Mouse (Mus musculus) hindbrain, embryonic 16.5 days (tissue): ENCODE data around the gene Auts2. TPM values are rescaled to one million over a fixed set of nuclear protein-coding genes. Genes with fewer than 3 reads are reported as not detected.

Experiments used
- ATAC-seq: fragments of 200-750 bp; cut with Nextera tagmentation; 2 replicates; pipeline ENCODE4 v1.8.0; 2017; ENCODE audit warnings: moderate TSS enrichment, moderate library complexity
- H3K27ac ChIP-seq: fragments of 300-500 bp; sonication (generic); 2 replicates; pipeline ENCODE4 v1.5.1; 2014; ENCODE audit warnings: low read depth, mild to moderate bottlenecking, control low read depth, low read length, moderate library complexity
- H3K27me3 ChIP-seq: fragments of 300-500 bp; sonication (generic); replicated peaks from 2 replicates; pipeline ENCODE4 v1.6.1; 2014; ENCODE audit warnings: low read length; ENCODE audit not compliant: control insufficient read depth, insufficient read depth
- H3K36me3 ChIP-seq: fragments of 300-500 bp; sonication (generic); 2 replicates; pipeline ENCODE4 v1.6.1; 2014; ENCODE audit warnings: mild to moderate bottlenecking, low read length, moderate library complexity, mixed read lengths; ENCODE audit not compliant: control insufficient read depth, insufficient read depth
- H3K4me1 ChIP-seq: fragments of 300-500 bp; sonication (generic); 2 replicates; pipeline ENCODE4 v1.6.1; 2014; ENCODE audit warnings: low read depth, low read length; ENCODE audit not compliant: control insufficient read depth, insufficient read depth
- H3K4me2 ChIP-seq: fragments of 300-500 bp; sonication (generic); 2 replicates; pipeline ENCODE4 v1.6.1; 2014; ENCODE audit warnings: mild to moderate bottlenecking, low read length, control low read depth, moderate library complexity
- H3K4me3 ChIP-seq: fragments of 300-500 bp; sonication (generic); 2 replicates; pipeline ENCODE4 v1.5.1; 2014; ENCODE audit warnings: mild to moderate bottlenecking, low read length, control low read depth, moderate library complexity
- H3K9ac ChIP-seq: fragments of 300-500 bp; sonication (generic); 2 replicates; pipeline ENCODE4 v1.6.1; 2014; ENCODE audit warnings: low read depth, mild to moderate bottlenecking, control low read depth, low read length, moderate library complexity
- H3K9me3 ChIP-seq: fragments of 300-500 bp; sonication (generic); 2 replicates; pipeline ENCODE4 v1.6.1; 2014; ENCODE audit warnings: mild to moderate bottlenecking, low read length, moderate library complexity; ENCODE audit not compliant: control insufficient read depth
- WGBS: fragments of 180-500 bp; shearing (Covaris S2); extraction: QIAGEN DNeasy Blood & Tissue Kit; methylation state at CpG from one replicate; pipeline ENCODE4 v1.1.7; 2014; 5-methylcytosine and 5-hydroxymethylcytosine counted together
- polyA plus RNA-seq: library from polyadenylated mRNA; unstranded; fragments of >200 nt; fragmentation: Nextera tagmentation; extraction: Ambion mirVana; gene quantifications from 2 replicates; pipeline ENCODE4 v1.2.1, GENCODE M21; 2015

Auts2 gene
- polyA plus RNA-seq, 1 experiment from 2014 or later: 43.2 TPM

DNA sequence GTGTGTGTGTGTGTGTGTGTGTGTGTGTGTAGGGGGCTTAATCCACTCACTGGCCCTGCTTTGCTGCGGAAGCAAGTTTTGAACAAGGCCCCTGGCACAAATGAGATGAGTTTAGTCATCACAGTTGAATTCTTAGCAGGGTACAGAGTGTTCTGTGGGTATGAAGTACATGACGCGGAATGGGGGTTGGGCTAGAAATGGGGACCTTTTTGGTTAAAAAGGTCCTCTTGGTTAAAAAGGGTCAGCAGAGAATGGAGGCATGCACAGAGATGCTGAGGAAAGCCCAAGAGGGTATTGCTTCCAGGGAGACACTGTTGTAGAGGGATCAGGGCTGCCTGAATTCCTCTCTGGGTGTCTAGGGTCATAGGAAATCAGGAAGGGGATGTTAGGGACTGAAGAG, 945.6 kb downstream of the Auts2 start:
- H3K27ac ChIP-seq: no peak overlapping the region
- no peak overlapping the region for H3K4me2 ChIP-seq
- H3K9me3 ChIP-seq: no peaks in the 10 kb centered on the region
- ATAC-seq: no peak
- H3K4me1 ChIP-seq: peaks cover 44% of the 10 kb centered on the region
- H3K27me3 ChIP-seq: no peaks in the 10 kb centered on the region
- WGBS: 79% methylated on average over 3 of the region's 3 CpGs
- no peak overlapping the region for H3K4me3 ChIP-seq
- no peak overlapping the region for H3K9ac ChIP-seq
- H3K36me3 ChIP-seq: no peaks in the 10 kb centered on the region

DNA sequence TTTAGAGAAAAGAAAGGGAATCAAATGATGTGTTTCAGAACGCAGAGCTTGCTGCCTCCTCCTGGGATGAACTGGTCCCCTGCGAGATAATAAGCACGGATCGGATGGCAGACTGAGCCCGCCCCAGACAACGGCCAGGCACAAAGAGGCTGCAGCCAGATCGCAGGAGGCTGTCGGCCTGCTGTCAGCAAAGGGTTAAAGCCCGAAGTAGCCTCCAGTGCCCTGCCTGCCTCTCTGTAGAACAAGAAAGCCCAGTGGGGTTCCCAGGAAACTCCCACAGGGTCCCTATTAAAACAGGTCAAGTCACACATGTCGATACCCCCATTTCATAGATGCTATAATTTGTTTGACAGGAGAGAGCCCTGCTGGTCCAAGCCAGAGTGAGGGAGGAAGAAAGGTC, 946.6 kb downstream of the Auts2 start:
- peaks cover 41% of the 10 kb centered on the region for H3K4me1 ChIP-seq
- 0 out of 2 replicates have a peak overlapping the region, but pooled peaks have one; percentile 10 for H3K9ac ChIP-seq
- H3K36me3 ChIP-seq: no peaks in the 10 kb centered on the region
- no peak for ATAC-seq
- H3K4me2 ChIP-seq: no peak overlapping the region
- no peak overlapping the region for H3K27ac ChIP-seq
- H3K27me3 ChIP-seq: no peaks in the 10 kb centered on the region
- no peaks in the 10 kb centered on the region for H3K9me3 ChIP-seq
- WGBS: 10% methylated on average over 10 of the region's 10 CpGs
- no peak overlapping the region for H3K4me3 ChIP-seq

DNA sequence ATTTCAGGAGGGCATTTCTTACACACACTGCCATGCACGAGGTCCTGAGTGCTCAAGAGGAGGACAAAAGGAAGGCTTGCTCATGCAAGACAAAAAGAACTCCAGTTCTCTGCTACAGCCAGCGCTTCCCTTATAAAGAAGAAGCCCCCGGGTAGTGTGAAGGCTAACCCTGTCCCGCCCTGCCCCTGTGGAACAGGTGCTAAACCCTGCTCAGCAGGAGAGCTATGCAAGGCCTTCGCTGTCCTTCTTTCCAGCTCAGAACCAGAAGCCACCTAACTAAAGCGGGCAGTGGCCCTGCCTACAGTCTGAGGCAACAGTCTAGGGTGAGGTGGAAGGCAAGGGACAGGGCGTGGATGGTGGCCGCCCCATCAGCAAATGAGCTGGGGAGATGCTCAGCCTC, 947.4 kb downstream of the Auts2 start:
- H3K4me3 ChIP-seq: no peak overlapping the region
- no peak overlapping the region for H3K27ac ChIP-seq
- 23% methylated on average over 8 of the region's 8 CpGs for WGBS
- H3K9ac ChIP-seq: no peak overlapping the region
- no peak overlapping the region for H3K4me2 ChIP-seq
- H3K9me3 ChIP-seq: no peaks in the 10 kb centered on the region
- no peaks in the 10 kb centered on the region for H3K36me3 ChIP-seq
- ATAC-seq: no peak
- peaks cover 33% of the 10 kb centered on the region for H3K4me1 ChIP-seq
- no peaks in the 10 kb centered on the region for H3K27me3 ChIP-seq

DNA sequence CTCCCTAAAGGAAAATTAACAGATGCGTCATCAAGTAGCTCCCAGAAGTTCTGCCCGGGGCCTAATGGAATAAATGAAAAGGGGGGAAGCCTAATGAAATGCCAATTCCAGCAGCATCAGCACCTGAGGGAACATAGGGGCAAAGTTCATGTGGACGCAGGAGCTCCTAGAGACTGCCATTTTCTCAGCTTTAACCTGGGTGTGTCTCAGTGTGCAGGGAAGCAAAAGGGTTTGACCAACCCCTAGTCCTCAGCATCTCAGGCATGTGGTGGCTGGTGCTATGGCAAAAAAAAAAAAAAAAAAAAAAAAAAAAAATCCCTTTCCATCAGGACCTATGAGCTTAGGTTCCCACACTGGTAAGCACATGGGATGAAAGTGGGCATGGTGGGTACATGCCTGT, 948.5 kb downstream of the Auts2 start:
- 46% methylated on average over 3 of the region's 3 CpGs for WGBS
- no peak for ATAC-seq
- Histone ChIP-seq H3K4me1 (peaks cover 21% of the 10 kb centered on the region), H3K4me3 (no peak overlapping the region), H3K27ac (no peak overlapping the region), H3K36me3 (no peaks in the 10 kb centered on the region), H3K9me3 (no peaks in the 10 kb centered on the region), H3K4me2 (no peak overlapping the region), H3K27me3 (no peaks in the 10 kb centered on the region), H3K9ac (no peak overlapping the region)

DNA sequence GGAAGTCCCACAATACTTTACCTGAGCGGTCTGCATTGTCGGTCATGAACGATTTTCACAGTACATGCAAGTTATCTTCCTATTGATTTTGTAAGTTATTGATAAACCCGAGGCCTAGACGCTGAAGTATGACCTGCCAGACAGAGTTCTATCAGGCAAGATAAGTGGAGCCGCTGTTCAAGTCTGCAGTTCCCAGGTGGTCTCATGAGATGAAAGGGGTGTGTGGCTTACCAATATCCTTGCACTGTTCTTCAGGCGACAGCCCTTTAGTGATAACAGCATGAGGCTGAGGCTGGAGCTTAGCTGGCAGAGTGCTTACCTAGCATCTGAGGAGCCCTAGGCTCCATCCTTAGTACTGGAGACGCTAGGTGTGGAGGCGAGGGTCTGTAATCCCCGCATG, 949.9 kb downstream of the Auts2 start:
- Histone ChIP-seq H3K4me3 (no peak overlapping the region), H3K27me3 (no peaks in the 10 kb centered on the region), H3K4me2 (no peak overlapping the region), H3K4me1 (peaks cover 21% of the 10 kb centered on the region), H3K9ac (no peak overlapping the region), H3K36me3 (no peaks in the 10 kb centered on the region), H3K9me3 (no peaks in the 10 kb centered on the region), H3K27ac (no peak overlapping the region)
- ATAC-seq: no peak
- 89% methylated on average over 10 of the region's 10 CpGs for WGBS

DNA sequence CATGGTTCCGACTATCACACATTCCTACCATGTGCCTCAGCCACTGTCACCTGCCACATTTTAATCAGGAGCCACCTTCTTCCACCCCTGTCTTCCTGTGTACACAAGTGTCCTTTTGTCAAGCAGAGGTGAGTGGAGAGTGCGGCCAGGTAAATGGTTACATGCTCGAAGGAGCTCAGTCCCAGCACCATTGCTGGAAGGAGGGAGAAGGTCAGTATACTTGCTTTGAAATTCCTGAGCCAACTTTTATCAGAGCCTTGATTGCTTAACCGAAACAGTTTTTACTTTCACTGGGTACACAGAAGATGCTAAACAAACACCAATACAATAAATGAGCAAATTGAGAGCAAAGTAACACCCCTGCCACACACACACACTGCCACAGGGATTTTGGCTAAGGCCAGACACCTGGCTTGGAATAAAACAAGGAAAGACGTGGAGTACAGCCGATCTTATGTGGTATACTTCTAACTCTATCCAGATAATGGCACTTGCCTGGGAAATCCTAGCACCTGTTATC, 953.1 kb downstream of the Auts2 start:
- Histone ChIP-seq H3K9me3 (no peaks in the 10 kb centered on the region), H3K27me3 (no peaks in the 10 kb centered on the region), H3K4me1 (peaks cover 29% of the 10 kb centered on the region), H3K36me3 (no peaks in the 10 kb centered on the region), H3K9ac (no peak overlapping the region), H3K27ac (no peak overlapping the region), H3K4me2 (no peak overlapping the region), H3K4me3 (no peak overlapping the region)
- WGBS: 93% methylated on average over 6 of the region's 6 CpGs
- no peak for ATAC-seq

DNA sequence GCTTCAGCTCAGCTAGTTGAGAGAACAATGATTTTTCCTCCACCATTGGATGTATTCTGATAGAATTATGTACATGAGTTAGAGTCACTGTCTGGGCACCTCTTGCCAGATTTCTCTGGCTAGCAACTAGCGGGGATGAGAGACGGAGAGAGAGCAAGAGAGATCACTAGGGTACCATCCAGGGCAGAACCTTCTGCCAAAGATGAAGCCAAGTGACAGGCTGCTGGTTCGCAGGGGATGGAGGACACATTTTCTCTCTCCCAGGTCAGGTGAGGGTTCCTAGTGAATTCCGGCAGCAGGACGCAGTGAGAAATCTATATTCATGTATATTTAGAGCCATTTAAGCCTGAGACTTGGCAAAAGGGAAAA, 956.8 kb downstream of the Auts2 start:
- Histone ChIP-seq H3K27me3 (no peaks in the 10 kb centered on the region), H3K27ac (peak overlapping the region; percentile 58), H3K9ac (peak overlapping the region; percentile 45; the same call in 1 of the 2 replicates), H3K36me3 (no peaks in the 10 kb centered on the region), H3K4me2 (peak overlapping the region; percentile 28; the same call in 1 of the 2 replicates), H3K4me1 (peaks cover 42% of the 10 kb centered on the region), H3K9me3 (no peaks in the 10 kb centered on the region), H3K4me3 (no peak overlapping the region)
- ATAC-seq: no peak
- 41% methylated on average over 5 of the region's 5 CpGs for WGBS

DNA sequence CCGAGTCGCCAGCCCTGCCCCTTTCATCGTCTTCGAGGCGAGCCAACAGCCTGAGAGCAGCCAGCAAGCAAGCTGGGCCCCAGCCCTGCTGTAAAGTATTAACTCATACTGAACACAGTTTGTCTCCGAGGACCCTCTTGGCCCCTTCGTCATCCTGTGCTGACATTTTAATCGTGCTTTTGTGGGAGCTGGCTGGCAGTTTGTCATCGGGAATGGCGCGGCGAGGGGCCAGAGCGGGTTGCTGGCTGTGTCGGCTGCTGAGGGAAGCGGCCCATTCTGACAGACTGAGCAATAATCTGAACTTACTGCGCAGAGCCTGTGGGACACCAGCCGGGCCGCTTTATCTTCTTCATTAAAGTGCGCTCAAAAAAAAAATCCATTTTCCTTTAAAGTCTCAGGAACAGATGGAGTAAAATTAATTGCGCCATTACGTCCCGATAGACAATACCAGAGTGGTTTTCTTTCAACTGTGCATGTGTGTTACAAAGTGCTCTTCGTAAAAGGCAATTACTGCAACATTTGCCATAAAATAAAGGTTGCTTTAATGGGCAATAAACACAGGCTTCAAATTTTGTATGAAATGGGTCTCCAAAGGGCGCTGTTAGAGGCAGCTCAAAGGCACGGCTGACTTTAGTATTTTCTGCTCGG, 957.3 kb downstream of the Auts2 start:
- Histone ChIP-seq H3K27me3 (no peaks in the 10 kb centered on the region), H3K27ac (peak overlapping the region; percentile 68), H3K9ac (peak overlapping the region; percentile 43), H3K4me2 (peak overlapping the region; percentile 28), H3K4me1 (peaks cover 43% of the 10 kb centered on the region), H3K4me3 (no peak overlapping the region), H3K9me3 (no peaks in the 10 kb centered on the region), H3K36me3 (no peaks in the 10 kb centered on the region)
- peak; percentile 89 for ATAC-seq
- WGBS: 19% methylated on average over 26 of the region's 26 CpGs

DNA sequence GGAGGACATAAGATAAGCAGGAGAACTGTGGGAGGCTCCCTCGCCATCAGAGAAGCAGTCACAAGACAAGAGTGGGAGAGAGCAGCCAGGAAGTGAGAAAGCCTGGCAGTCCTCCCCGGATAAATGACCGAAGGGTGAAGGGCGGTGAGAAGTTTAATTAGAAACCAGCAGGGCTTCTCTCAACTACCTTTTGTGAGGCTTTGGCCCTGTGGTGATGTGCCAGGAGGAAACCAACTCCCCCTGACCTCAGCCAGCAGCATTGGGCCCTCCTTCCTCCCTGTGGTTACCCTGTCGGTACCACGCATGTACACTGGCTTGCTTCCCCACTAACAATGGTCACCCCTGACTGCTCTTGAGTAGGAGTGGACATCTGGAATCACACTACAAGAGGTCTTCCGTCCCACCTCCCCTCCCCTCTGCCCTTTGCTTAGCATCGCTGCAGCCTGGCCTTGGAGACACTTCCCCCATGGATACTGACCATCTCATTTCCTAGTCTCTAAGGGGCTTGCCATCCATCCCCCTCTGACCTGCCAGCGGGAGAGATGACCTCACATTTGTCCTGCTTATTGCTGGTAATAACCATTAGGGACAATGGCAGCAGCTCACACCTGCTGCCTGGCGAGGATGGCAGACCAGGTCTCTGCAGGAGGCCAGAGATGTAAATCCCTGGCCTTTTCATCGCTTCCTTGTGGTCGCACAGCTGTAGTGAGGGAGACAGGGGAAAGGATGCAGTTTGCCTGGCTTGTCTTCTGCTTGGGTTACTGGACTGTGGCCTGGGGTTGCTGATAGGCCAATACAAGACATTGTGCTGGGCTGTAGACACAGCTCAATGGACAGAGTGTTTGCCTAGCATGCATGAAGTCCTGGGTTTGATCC, 958.6 kb downstream of the Auts2 start:
- peak; percentile 19 for ATAC-seq
- no peaks in the 10 kb centered on the region for H3K27me3 ChIP-seq
- H3K9me3 ChIP-seq: no peaks in the 10 kb centered on the region
- H3K4me2 ChIP-seq: no peak overlapping the region
- peaks cover 43% of the 10 kb centered on the region for H3K4me1 ChIP-seq
- 21% methylated on average over 12 of the region's 12 CpGs for WGBS
- no peak overlapping the region for H3K9ac ChIP-seq
- no peaks in the 10 kb centered on the region for H3K36me3 ChIP-seq
- peak overlapping the region; percentile 14; the same call in 1 of the 2 replicates for H3K27ac ChIP-seq
- H3K4me3 ChIP-seq: no peak overlapping the region
